Mouse (Mus musculus) liver, postnatal 0 days (tissue): ENCODE data around the gene Tspan14. TPM values are rescaled to one million over a fixed set of nuclear protein-coding genes. Genes with fewer than 3 reads are reported as not detected.
A peak's percentile ranks its signal among the peaks of the same experiment; 100 is the strongest.

ENCODE experiments used
- ATAC-seq: fragments of 200-750 bp; cut with Nextera tagmentation; 2 replicates; pipeline ENCODE4 v1.8.0; 2017; ENCODE audit warnings: mild to moderate bottlenecking, moderate library complexity
- DNase-seq: peaks from one replicate; pipeline ENCODE4 v3.0.0-alpha.2; 2016
- H3K27ac ChIP-seq: fragments of 300-500 bp; sonication (generic); 2 replicates; pipeline ENCODE4 v1.5.1; 2014; ENCODE audit warnings: antibody characterized with exemption, moderate library complexity, mild to moderate bottlenecking, low read depth
- H3K27me3 ChIP-seq: fragments of 300-500 bp; sonication (generic); 2 replicates; pipeline ENCODE4 v1.6.1; 2014; ENCODE audit warnings: low read length, control low read depth, mixed read lengths; ENCODE audit not compliant: insufficient read depth
- H3K36me3 ChIP-seq: fragments of 300-500 bp; sonication (generic); replicated peaks from 2 replicates; pipeline ENCODE4 v1.6.1; 2014; ENCODE audit warnings: mild to moderate bottlenecking, control low read depth, low read length, moderate library complexity, mixed read lengths; ENCODE audit not compliant: insufficient read depth
- H3K4me1 ChIP-seq: fragments of 300-500 bp; sonication (generic); 2 replicates; pipeline ENCODE4 v1.6.1; 2014; ENCODE audit warnings: antibody characterized with exemption, mild to moderate bottlenecking, control low read depth; ENCODE audit not compliant: insufficient read depth
- H3K4me2 ChIP-seq: fragments of 300-500 bp; sonication (generic); 2 replicates; pipeline ENCODE4 v1.6.1; 2014; ENCODE audit warnings: low read depth, mild to moderate bottlenecking, low read length, moderate library complexity, mixed read lengths
- H3K4me3 ChIP-seq: fragments of 300-500 bp; sonication (generic); 2 replicates; pipeline ENCODE4 v1.5.1; 2014; ENCODE audit warnings: low read depth, low read length
- H3K9ac ChIP-seq: fragments of 300-500 bp; sonication (generic); replicated peaks from 2 replicates; pipeline ENCODE4 v1.6.1; 2014; ENCODE audit warnings: mild to moderate bottlenecking, moderate library complexity
- H3K9me3 ChIP-seq: fragments of 300-500 bp; sonication (generic); 2 replicates; pipeline ENCODE4 v1.6.1; 2016; ENCODE audit warnings: mild to moderate bottlenecking, control low read depth, low read length, mixed read lengths
- CTCF ChIP-seq: sonication (generic); IDR thresholded peaks from 2 replicates; pipeline ENCODE4 v1.5.1; 2016; ENCODE audit warnings: antibody characterized with exemption, low read depth
- EP300 ChIP-seq: IDR thresholded peaks from 2 replicates; pipeline ENCODE4 v1.6.1; 2016; ENCODE audit warnings: antibody characterized with exemption, low read depth, mild to moderate bottlenecking
- WGBS: fragments of 180-500 bp; shearing (Covaris S2); extraction: QIAGEN DNeasy Blood & Tissue Kit; methylation state at CpG from one replicate; pipeline ENCODE4 v1.1.7; 2014; ENCODE audit not compliant: insufficient replicate concordance; 5-methylcytosine and 5-hydroxymethylcytosine counted together
- polyA plus RNA-seq: library from polyadenylated mRNA; unstranded; fragments of >200 nt; fragmentation: Nextera tagmentation; extraction: Ambion mirVana; gene quantifications from 2 replicates; pipeline ENCODE4 v1.2.1, GENCODE M21; 2015

Tspan14 gene
- polyA plus RNA-seq, 1 experiment from 2014 or later, result 24.9 TPM

DNA sequence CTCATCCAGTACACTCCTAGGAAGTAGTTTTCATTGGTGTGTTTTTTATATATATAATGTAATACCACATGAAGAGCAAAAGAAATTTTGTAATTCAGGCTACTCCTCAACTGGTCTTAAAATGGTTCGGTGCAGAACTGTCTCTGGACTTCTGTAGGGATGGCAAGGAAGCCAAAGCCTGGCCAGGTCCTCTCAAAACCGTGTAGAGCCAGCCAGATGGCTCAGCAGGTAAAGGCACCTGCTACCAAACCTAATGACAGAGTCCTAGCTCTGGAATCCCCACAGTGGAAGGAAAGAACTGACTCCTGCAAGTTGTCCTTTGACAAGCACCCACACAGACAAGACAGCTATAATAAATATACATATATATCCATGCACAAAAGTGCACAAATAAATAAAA lies 24.2 kb downstream of the Tspan14 start:
- TF ChIP-seq EP300, result no peak
- no peak for TF ChIP-seq CTCF
- Histone ChIP-seq H3K9ac (no peak overlapping the region), H3K36me3 (peaks cover 8% of the 10 kb centered on the region; the same call in 1 of the 2 replicates), H3K4me1 (peaks cover 17% of the 10 kb centered on the region), H3K4me2 (no peak overlapping the region), H3K27ac (no peak overlapping the region), H3K4me3 (no peak overlapping the region), H3K9me3 (no peaks in the 10 kb centered on the region), H3K27me3 (no peaks in the 10 kb centered on the region)
- WGBS, result 74% methylated on average over 2 of the region's 2 CpGs
- ATAC-seq (no peak), DNase-seq (no peak)

- TF ChIP-seq EP300, result no peak
- Histone ChIP-seq H3K27ac (no peak overlapping the region), H3K9me3 (no peaks in the 10 kb centered on the region), H3K4me1 (peaks cover 41% of the 10 kb centered on the region), H3K9ac (no peak overlapping the region), H3K36me3 (0 out of 2 replicates have a peak, but pooled peaks cover 5% of the 10 kb centered on the region), H3K4me2 (no peak overlapping the region), H3K27me3 (no peaks in the 10 kb centered on the region), H3K4me3 (no peak overlapping the region)
- 82% methylated on average over 11 of the region's 11 CpGs for WGBS
- DNase-seq (no peak), ATAC-seq (no peak)
These were observed 28.1 kb downstream of the Tspan14 start for GRCm38 (mm10) chr14:40938380-40938987.

DNA sequence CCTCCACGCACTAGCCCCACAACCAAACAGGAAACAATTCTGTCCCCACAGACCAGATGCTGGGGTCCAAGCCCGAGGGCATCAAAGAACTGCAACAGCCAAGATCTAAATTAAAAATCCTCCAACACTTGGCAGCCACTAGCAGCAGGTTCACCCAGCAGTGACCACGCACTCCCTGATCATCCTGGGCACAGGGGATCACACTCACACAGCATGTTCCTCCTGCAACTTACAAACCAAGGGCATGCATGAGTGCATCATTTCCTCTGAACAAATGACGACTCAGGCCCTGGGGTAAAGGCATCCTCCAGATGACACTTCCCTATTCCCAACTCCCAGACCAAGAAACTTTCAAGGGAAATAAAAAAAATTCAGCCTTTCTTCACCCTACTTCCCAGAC lies 29.6 kb downstream of the Tspan14 start:
- H3K9ac ChIP-seq, result no peak overlapping the region
- no peaks in the 10 kb centered on the region for H3K27me3 ChIP-seq
- 36% methylated on average over 4 of the region's 4 CpGs for WGBS
- H3K27ac ChIP-seq, result peak overlapping the region; percentile 35
- 0 out of 2 replicates have a peak, but pooled peaks cover 5% of the 10 kb centered on the region for H3K36me3 ChIP-seq
- 0 out of 2 replicates have a peak overlapping the region, but pooled peaks have one; percentile 7 for H3K4me2 ChIP-seq
- H3K9me3 ChIP-seq, result no peaks in the 10 kb centered on the region
- peak; percentile 44; the same call in 1 of the 2 replicates for ATAC-seq
- TF ChIP-seq EP300, result no peak
- no peak for TF ChIP-seq CTCF
- DNase-seq, result no peak
- H3K4me3 ChIP-seq, result no peak overlapping the region
- H3K4me1 ChIP-seq, result peaks cover 54% of the 10 kb centered on the region

DNA sequence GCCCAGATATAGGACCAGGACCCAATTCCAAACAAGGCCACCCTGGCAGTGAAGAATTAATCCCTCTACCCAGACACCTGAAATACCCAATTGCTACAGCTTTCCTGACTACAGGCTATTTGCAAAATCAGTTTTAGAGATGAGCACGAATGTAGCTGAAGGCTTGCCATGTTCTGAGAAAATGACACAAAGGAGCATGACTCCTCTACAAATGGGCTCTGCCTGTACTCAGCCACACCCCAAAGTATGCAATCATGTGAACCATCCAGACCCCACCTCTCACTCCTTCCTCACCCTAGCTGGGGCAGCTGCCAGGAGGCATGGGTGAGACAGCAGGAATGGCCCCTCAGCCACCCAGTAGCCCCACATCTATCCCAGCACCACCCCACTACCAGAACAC lies 31.1 kb downstream of the Tspan14 start:
- no peak overlapping the region for H3K27ac ChIP-seq
- 0 out of 2 replicates have a peak, but pooled peaks cover 3% of the 10 kb centered on the region for H3K36me3 ChIP-seq
- 46% methylated on average over 1 of the region's 1 CpGs for WGBS
- no peak overlapping the region for H3K4me3 ChIP-seq
- no peak overlapping the region for H3K9ac ChIP-seq
- no peaks in the 10 kb centered on the region for H3K27me3 ChIP-seq
- no peaks in the 10 kb centered on the region for H3K9me3 ChIP-seq
- no peak overlapping the region for H3K4me2 ChIP-seq
- no peak for ATAC-seq
- H3K4me1 ChIP-seq, result peaks cover 65% of the 10 kb centered on the region
- DNase-seq, result no peak
- TF ChIP-seq EP300 (no peak), CTCF (no peak)

GRCm38 (mm10) chr14:40935054-40935453 lies 31.6 kb downstream of the Tspan14 start:
- H3K4me2 ChIP-seq, result no peak overlapping the region
- H3K4me3 ChIP-seq, result no peak overlapping the region
- H3K27me3 ChIP-seq, result no peaks in the 10 kb centered on the region
- peaks cover 67% of the 10 kb centered on the region for H3K4me1 ChIP-seq
- ATAC-seq, result no peak
- H3K36me3 ChIP-seq, result 0 out of 2 replicates have a peak, but pooled peaks cover 3% of the 10 kb centered on the region
- 47% methylated on average over 2 of the region's 2 CpGs for WGBS
- TF ChIP-seq CTCF (no peak), EP300 (no peak)
- DNase-seq, result no peak
- H3K9me3 ChIP-seq, result no peaks in the 10 kb centered on the region
- H3K27ac ChIP-seq, result peak overlapping the region; percentile 19; the same call in 1 of the 2 replicates
- H3K9ac ChIP-seq, result no peak overlapping the region

DNA sequence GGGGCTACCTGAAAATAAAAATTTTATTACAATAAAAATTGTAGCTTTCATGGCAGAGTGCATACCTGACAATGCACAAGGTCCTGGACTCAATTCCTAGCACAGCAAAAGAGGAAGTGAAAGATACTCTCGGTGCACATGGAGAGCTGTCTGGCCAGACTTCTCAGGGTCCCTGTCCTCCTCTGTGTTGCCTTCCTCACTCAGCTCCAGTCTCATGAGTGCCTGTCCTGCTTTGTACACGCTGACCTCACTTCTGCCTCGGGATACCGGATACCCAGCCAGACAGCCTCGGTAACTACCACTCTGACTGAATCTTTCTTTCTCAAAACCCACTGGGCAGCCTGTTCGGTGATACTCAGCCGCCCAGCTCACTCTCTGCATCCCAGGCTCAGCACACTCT lies 33.3 kb downstream of the Tspan14 start:
- DNase-seq (no peak), ATAC-seq (no peak)
- no peak overlapping the region for H3K4me3 ChIP-seq
- peaks cover 84% of the 10 kb centered on the region for H3K4me1 ChIP-seq
- TF ChIP-seq CTCF (no peak), EP300 (no peak)
- H3K9ac ChIP-seq, result no peak overlapping the region
- H3K9me3 ChIP-seq, result no peaks in the 10 kb centered on the region
- 46% methylated on average over 7 of the region's 7 CpGs for WGBS
- H3K36me3 ChIP-seq, result peaks cover 3% of the 10 kb centered on the region; the same call in 1 of the 2 replicates
- H3K27me3 ChIP-seq, result no peaks in the 10 kb centered on the region
- peak overlapping the region; percentile 18; the same call in 1 of the 2 replicates for H3K27ac ChIP-seq
- H3K4me2 ChIP-seq, result no peak overlapping the region
